Mouse (Mus musculus) lung, adult 2 months (tissue): ENCODE data around the gene Lbhd2. TPM values are rescaled to one million over a fixed set of nuclear protein-coding genes. Genes with fewer than 3 reads are reported as not detected.

Source experiments
- DNase-seq: peaks from one replicate; pipeline ENCODE4 v3.0.0; 2022
- H3K4me1 ChIP-seq: fragments of 200-500 bp; 2 replicates; pipeline ENCODE4 v1.6.1; 2011; ENCODE audit warnings: low read length; ENCODE audit not compliant: control insufficient read depth, insufficient read depth
- H3K4me3 ChIP-seq: fragments of 200-500 bp; replicated peaks from 2 replicates; pipeline ENCODE3; 2011; ENCODE audit warnings: low read depth, mild to moderate bottlenecking, control low read depth, low read length; ENCODE audit errors: extremely low read depth
- CTCF ChIP-seq: fragments of 200-500 bp; IDR thresholded peaks from 2 replicates; pipeline ENCODE4 v1.5.1; 2011; ENCODE audit warnings: mild to moderate bottlenecking, low read length, control low read depth; ENCODE audit not compliant: insufficient read depth
- POLR2A ChIP-seq: fragments of 200-500 bp; IDR thresholded peaks from 2 replicates; pipeline ENCODE4 v1.6.1; 2011; ENCODE audit warnings: low read depth, mild to moderate bottlenecking, control low read depth, low read length, borderline replicate concordance; ENCODE audit errors: extremely low read depth
- WGBS: fragments of 180-500 bp; shearing (Covaris S2); methylation state at CpG from one replicate; pipeline ENCODE4 v1.1.7; 2018; 5-methylcytosine and 5-hydroxymethylcytosine counted together
- polyA plus RNA-seq: library from polyadenylated mRNA; depleted of rRNA; stranded (reverse); fragments of >200 nt; gene quantifications from 2 replicates; pipeline ENCODE4 v1.2.3, GENCODE M21; 2012; rRNA removed

Lbhd2 gene
- polyA plus RNA-seq: not detected in 2 replicates

- 6% methylated on average over 24 of the region's 24 CpGs for WGBS
- TF ChIP-seq CTCF (no peak), POLR2A (no peak)
- H3K4me3 ChIP-seq: no peak within 1 kb of the TSS
- H3K4me1 ChIP-seq: no peaks in the 10 kb centered on the region
- DNase-seq: no peak
Observed at GRCm38 (mm10) chr12:111406622-111407021, at the start of gene Lbhd2. Gene Lbhd2 (plus strand): TSS chr12:111406809.

- WGBS: 52% methylated on average over 16 of the region's 16 CpGs
- no peak for DNase-seq
- TF ChIP-seq CTCF (no peak), POLR2A (no peak)
- peaks cover 29% of the 10 kb centered on the region for H3K4me1 ChIP-seq
- H3K4me3 ChIP-seq: no peak overlapping the region
Observed at GRCm38 (mm10) chr12:111360671-111361070, 45.9 kb upstream of the Lbhd2 start.

DNA sequence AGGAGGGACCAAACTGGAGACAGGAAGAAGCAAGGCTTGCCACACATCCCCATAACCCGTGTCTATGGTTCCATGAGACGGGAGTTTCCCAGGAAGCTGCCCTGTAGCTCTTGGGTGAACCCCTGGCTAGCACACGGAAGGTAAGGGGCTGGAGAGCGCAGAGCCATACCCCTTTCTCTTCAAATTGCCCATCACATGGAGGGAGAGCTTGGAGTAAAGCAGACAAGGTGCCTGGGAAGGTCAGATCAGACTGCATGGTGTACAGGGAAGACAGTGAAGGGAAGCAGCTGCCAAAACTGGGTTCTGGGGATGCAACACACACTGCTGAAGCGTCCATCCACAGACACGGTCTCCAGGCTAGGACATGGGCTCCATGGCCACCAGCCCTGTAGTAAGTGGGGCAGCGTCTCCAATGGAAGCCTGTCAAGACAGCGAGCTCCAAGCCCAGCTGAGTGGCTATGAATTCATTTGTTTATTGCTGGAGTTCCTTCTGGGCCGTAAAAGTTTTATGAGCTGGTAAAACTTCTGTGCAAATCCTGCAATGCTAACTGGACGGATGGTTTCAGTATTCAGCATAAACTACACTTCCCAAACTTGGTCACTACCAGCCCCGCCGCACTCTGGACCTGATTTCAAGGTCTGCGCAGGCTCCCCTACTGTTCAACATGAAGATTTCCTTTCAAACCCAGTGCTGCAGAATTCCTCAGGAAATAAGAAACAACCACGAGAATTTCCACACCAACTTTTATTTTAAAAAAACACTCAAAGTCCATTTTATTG is 45.1 kb upstream of the Lbhd2 start:
- 44% methylated on average over 14 of the region's 14 CpGs for WGBS
- no peak overlapping the region for H3K4me3 ChIP-seq
- no peak for DNase-seq
- peaks cover 26% of the 10 kb centered on the region for H3K4me1 ChIP-seq
- TF ChIP-seq CTCF (no peak), POLR2A (no peak)

- Histone ChIP-seq H3K4me3 (no peak overlapping the region), H3K4me1 (peaks cover 37% of the 10 kb centered on the region)
- DNase-seq: no peak
- TF ChIP-seq POLR2A (no peak), CTCF (peak; percentile 53; the same call in 1 of the 2 replicates)
- WGBS: 91% methylated on average over 3 of the region's 3 CpGs
Observed at GRCm38 (mm10) chr12:111364234-111364633, 42.4 kb upstream of the Lbhd2 start.

DNA sequence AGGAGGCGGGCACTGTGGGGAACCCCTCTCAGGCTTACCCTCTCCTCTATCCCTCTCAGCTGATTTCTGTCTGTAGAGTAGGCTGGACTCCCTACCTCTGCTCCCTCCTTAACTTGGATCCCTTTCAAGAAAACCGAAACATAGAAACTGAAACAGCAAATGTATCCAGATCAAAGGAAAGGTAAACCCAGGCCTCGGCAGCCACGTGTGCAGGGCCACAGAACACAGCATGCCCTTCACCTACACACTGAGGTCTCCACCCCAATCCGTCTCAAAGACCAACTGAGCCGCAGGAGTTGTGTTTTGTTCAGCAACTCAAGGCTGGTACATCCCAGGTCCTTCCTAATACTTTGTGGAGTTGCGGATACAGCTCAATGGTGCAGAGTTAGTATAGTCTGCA is 39.5 kb upstream of the Lbhd2 start:
- Histone ChIP-seq H3K4me1 (peaks cover 25% of the 10 kb centered on the region), H3K4me3 (no peak overlapping the region)
- TF ChIP-seq POLR2A (no peak), CTCF (no peak)
- DNase-seq: no peak
- WGBS: 38% methylated on average over 7 of the region's 7 CpGs

GRCm38 (mm10) chr12:111370249-111370648 is 36.4 kb upstream of the Lbhd2 start:
- peaks cover 29% of the 10 kb centered on the region for H3K4me1 ChIP-seq
- DNase-seq: no peak
- TF ChIP-seq POLR2A: no peak
- no peak for TF ChIP-seq CTCF
- WGBS: 45% methylated on average over 4 of the region's 4 CpGs
- H3K4me3 ChIP-seq: no peak overlapping the region

GRCm38 (mm10) chr12:111371905-111372304 is 34.7 kb upstream of the Lbhd2 start:
- TF ChIP-seq CTCF: no peak
- TF ChIP-seq POLR2A: no peak
- DNase-seq: no peak
- WGBS: 53% methylated on average over 7 of the region's 7 CpGs
- peaks cover 26% of the 10 kb centered on the region for H3K4me1 ChIP-seq
- no peak overlapping the region for H3K4me3 ChIP-seq

- peaks cover 23% of the 10 kb centered on the region for H3K4me1 ChIP-seq
- no peak for DNase-seq
- TF ChIP-seq POLR2A: no peak
- TF ChIP-seq CTCF: no peak
- WGBS: 53% methylated on average over 6 of the region's 6 CpGs
- no peak overlapping the region for H3K4me3 ChIP-seq
Observed at GRCm38 (mm10) chr12:111373411-111373810, 33.2 kb upstream of the Lbhd2 start.

DNA sequence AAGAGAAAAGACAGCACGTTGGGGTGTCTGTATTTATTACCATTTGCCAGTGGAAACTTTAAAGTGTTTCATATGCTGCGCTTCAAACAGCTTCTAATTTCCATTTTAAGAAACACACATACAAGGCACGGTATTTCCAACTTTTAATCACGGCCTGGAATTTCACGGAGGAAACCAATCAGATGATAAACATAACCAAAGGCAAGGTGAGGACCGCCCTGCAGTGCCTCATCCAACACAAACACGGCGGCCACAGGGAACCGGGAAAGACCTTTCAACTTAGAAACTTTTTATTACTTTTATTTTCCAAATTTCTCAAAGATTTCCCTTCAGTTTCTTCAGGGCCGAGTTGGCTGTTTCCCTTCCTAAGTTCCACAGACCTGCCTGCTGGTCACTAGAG is 31.9 kb upstream of the Lbhd2 start:
- TF ChIP-seq CTCF (no peak), POLR2A (no peak)
- 31% methylated on average over 10 of the region's 10 CpGs for WGBS
- peak overlapping the region; percentile 22 for H3K4me3 ChIP-seq
- peaks cover 15% of the 10 kb centered on the region for H3K4me1 ChIP-seq
- DNase-seq: no peak

DNA sequence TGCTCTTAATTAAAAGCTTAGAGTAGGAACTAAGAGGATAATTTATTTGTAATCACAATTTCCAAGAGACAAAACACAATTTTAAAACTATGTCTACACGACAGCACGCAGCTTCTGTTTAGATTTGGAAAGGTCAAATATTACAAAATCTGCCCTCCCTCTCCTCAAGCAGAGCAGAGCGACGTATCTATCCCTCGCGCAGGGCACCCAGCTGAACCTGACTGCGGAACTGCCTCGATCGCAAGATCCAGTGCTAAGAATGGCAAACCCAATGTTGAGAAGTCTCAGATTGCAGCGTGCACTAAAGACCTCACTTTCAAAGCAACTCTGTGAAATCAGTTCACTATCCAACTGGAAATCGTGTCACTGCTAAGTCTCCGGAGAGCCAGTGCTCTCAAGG is 31.1 kb upstream of the Lbhd2 start:
- DNase-seq: no peak
- H3K4me3 ChIP-seq: peak overlapping the region; percentile 57
- 6% methylated on average over 12 of the region's 12 CpGs for WGBS

More for the DNA sequence above, 31.1 kb upstream of the Lbhd2 start:
- TF ChIP-seq CTCF (no peak), POLR2A (no peak)
- peaks cover 14% of the 10 kb centered on the region for H3K4me1 ChIP-seq
